Mouse (Mus musculus): Measurements from ENCODE around the gene Rragd.
"Not testable (repeated sequence)": the region's sequence is repeated elsewhere in the genome, so short reads cannot be mapped to it uniquely, and the experiment has no call there.

Gene Rragd

GRCm38 (mm10) chr4:32984801-32985675 is 2.2 kb downstream of the Rragd start:
- DNase-seq (ENCODE audit: inconsistent age in 2 of 2, low spot score in 1 of 2): no peak

DNA sequence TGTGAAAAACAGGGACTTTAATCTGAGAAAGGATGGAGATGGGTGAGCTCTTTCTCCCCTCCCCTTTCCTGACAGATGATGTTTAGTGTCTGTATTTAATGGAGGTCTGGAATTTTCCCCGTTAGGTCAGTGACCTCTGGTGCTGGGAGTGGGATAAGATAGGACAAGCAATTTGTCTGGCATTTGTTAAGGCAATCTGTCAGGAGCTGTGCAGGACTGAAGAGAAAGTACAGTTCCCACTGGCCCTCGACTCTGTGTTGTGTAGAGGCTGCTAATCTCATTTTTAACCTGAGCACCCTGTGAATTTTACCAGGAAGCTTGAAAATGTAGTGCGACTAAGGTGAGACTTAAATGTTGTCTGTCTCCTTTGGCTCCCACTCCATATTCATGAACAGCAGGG is 2.8 kb downstream of the Rragd start:
- DNase-seq (ENCODE audit: inconsistent age in 2 of 2, low spot score in 1 of 2): no peak

DNA sequence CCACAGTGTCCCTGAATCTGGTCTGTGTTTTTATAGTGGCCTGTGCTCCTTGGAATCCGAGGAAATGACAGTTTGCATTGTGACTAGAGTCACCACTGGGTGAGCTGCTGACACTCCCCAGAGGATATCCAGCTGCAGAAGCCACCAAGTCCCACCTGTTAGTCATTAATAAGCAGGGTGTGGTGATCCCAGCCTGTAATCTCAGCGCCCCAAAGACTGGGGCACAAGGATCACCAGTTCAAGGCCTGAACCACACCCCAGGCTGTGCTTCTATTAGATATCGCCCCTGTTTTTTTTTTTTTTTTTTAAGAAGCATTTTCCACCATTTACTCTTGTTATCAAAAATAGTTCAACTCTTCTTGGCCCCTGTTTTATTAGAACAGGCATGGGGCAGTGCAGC is 4.2 kb downstream of the Rragd start:
- DNase-seq (ENCODE audit: inconsistent age in 2 of 2, low spot score in 1 of 2): no peak

GRCm38 (mm10) chr4:32989346-32989745 is 6.5 kb downstream of the Rragd start:
- DNase-seq (ENCODE audit: inconsistent age in 2 of 2, low spot score in 1 of 2): no peak

GRCm38 (mm10) chr4:32994168-32994567 is 11.3 kb downstream of the Rragd start:
- no peak for DNase-seq (ENCODE audit: inconsistent age in 2 of 2, low spot score in 1 of 2)

- DNase-seq (ENCODE audit: inconsistent age in 2 of 2, low spot score in 1 of 2): no peak
Measured at GRCm38 (mm10) chr4:32996083-32996482, 13.2 kb downstream of the Rragd start.

GRCm38 (mm10) chr4:32997571-32997970 is 14.7 kb downstream of the Rragd start:
- no peak for DNase-seq (ENCODE audit: inconsistent age in 2 of 2, low spot score in 1 of 2)

GRCm38 (mm10) chr4:32998996-32999395 is 16.2 kb downstream of the Rragd start:
- DNase-seq (ENCODE audit: inconsistent age in 2 of 2, low spot score in 1 of 2): no peak

DNA sequence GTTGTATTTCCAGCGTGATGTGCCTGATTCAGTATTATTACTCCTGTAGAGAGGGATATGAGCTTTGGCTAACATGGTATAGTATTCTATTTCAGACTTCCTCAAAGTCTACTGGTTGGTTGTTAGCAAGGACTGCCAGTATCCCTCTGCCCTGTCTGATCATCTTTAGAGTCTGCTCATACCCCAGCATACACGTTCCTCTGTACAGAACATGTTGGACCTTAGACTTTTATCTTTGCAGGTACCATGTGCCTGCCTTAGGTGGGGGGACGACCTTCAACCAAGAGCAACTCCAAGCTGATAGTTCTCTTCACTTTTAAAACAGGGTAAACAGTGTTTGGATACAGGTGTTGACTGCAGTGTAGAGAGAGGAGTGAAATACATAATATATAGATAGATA is 19.2 kb downstream of the Rragd start:
- DNase-seq (ENCODE audit: inconsistent age in 2 of 2, low spot score in 1 of 2): no peak

DNA sequence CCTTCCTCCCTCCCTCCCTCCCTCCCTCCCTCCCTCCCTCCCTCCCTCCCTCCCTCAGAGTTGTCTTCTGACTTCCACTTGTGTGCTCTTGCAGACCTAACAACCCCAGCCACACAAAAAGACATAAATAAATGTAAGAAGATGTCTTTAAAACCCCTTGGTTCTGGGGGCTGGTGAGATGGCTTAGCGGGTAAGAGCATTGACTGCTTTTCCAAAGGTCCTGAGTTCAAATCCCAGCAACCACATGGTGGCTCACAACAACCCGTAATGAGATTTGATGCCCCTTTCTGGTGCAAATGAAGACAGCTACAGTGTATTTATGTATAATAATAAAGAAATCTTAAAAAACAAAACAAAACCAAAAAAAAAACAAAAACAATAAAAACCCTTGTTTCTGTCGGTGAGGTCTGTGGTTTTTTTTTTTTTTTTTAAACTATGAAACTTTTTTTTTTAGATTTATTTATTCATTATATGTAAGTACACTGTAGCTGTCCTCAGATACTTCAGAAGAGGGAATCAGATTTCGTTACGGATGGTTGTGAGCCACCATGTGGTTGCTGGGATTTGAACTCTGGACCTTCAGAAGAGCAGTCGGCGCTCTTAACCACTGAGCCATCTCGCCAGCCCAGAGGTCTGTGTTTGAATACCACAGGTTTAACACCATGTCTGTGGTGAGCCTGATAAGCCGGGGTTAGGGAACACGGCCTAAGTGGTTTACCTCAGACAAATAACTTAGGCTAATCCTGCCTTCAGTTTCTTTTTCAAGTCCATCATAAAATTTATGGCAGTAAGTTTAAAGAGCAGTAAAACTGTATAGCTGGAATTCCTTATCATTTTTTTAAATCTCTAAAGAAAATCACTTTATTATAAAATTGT is 23.0 kb downstream of the Rragd start:
- not testable (repeated sequence) for DNase-seq (ENCODE audit: inconsistent age in 2 of 2, low spot score in 1 of 2)

GRCm38 (mm10) chr4:33006844-33007243 is 24.0 kb downstream of the Rragd start:
- DNase-seq (ENCODE audit: inconsistent age in 2 of 2, low spot score in 1 of 2): no peak

DNA sequence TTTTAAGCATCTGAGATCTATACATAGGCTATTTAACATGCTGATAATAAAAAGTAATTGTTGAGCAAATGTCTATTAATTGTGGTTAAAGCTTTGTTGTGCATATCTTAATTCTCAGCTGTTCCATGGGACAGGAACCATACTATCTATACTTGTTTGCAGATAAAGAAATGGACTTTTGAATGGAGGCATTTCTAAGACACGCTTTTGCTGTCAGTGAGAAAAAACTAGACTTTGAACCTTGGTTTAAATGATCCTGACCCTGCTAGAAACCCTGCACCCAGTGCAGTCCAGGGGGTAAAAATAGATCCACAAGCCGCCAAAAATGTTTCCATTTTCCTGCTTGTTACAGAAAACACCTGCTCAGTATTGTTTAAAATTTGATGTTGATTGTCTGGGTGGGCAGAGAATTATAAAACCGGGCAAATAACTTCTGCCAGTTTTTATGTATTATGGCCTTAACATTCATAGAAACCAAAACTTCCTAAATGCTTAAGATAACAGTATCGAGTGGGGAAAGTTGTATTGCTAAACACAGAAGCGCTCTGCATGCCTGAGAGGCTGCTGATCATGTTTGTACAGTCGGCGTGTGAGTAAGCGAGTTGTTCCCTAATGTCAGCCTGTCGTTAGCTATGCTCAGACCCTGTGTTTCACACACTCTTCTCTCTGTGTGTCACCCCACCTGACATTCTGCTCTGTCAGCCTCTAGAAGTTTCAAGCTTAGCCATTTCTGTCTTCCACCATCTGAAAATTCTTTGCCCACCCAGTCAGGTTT is 24.8 kb downstream of the Rragd start:
- DNase-seq (ENCODE audit: inconsistent age in 2 of 2, low spot score in 1 of 2): no peak

DNA sequence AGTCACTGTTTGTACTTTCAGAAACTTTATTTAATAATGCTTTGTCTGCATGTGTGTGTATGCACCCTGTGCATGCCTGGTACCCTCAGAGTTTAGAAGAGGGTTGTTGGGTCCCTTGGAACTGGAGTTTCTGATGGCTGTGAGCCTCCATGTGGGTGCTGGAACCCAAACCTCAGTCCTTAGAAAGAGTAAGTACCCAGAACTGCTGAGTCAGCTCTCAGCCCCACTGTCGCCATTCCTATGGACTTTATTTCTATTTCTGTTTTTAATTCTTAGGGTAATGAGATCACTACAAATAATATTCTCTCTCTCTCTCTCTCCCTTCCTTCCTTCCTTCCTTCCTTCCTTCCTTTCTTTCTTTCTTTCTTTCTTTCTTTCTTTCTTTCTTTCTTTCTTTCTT is 27.2 kb downstream of the Rragd start:
- no peak for DNase-seq (ENCODE audit: inconsistent age in 2 of 2, low spot score in 1 of 2)

- DNase-seq (ENCODE audit: inconsistent age in 2 of 2, low spot score in 1 of 2): no peak
Measured at GRCm38 (mm10) chr4:33012484-33012883, 29.6 kb downstream of the Rragd start.

- DNase-seq (ENCODE audit: inconsistent age in 2 of 2, low spot score in 1 of 2): peak; percentile 81 to 95
Measured at GRCm38 (mm10) chr4:33018361-33018999, 35.6 kb downstream of the Rragd start.

DNA sequence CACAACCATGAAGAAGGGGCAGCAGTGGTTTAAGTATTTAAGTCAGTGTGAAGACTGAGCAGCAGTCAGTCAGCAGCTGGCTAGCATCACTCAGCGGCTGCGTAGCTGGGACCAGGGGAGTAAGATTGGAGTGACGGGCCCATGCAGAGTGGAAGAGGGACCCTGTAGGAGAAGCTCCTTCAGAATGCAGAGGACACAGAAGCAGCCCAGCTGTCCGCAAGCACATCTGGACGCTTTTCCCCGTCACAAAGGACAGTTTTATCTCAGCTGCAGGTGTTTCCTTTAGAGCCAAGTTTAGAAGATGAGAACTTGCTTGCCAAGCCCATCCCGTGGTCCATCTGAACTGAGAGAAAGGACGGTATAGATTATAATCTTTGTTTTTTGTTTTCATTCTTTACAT is 41.6 kb downstream of the Rragd start:
- no peak for DNase-seq (ENCODE audit: inconsistent age in 2 of 2, low spot score in 1 of 2)

GRCm38 (mm10) chr4:33029104-33029503 is 46.3 kb downstream of the Rragd start:
- DNase-seq (ENCODE audit: inconsistent age in 2 of 2, low spot score in 1 of 2): no peak

DNA sequence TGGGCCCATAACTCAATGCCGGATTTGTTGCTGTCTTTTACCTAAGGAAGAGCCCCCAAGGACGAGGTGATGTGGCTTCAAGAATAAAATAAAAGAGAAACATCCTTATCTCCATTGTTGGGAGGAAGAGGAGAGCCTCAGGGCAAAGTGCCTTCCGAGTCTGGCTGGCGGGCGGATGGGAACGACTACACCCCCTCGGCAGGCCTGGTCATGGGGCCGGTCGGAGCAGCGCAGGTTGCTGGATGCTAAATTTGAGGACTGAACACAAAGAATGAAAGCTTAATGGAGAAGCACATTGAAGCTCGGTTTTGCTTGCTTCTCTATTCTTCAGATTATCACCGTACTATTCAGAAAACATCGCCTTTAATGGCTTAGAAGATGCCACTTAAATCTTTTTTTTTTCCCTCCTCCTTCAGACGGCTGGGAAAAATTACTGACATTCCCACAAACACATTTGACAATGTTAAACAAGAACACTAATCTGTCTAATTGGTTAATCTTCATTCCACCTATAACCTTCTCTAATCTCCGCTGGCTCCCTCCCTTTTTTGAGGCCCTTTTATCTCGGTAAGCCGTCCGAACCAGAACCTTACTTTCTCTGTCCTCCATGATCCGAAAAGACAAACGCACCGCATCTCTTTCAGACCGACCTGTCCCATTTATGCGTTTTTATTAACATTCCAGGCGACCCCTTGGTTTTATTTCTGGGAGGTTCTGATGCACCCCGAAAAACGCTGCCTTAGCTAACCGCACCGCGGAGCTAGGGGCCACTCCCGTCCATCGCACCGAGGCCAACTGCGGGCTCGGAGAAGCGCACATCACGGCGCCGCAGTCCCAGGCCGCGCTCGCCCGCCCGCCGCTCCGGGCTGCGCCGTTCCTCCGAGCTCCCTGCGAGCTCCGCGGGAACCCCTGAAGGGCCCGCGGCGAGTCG is 47.7 kb downstream of the Rragd start:
- peak; percentile 21 to 88 for DNase-seq (ENCODE audit: inconsistent age in 2 of 2, low spot score in 1 of 2)

DNA sequence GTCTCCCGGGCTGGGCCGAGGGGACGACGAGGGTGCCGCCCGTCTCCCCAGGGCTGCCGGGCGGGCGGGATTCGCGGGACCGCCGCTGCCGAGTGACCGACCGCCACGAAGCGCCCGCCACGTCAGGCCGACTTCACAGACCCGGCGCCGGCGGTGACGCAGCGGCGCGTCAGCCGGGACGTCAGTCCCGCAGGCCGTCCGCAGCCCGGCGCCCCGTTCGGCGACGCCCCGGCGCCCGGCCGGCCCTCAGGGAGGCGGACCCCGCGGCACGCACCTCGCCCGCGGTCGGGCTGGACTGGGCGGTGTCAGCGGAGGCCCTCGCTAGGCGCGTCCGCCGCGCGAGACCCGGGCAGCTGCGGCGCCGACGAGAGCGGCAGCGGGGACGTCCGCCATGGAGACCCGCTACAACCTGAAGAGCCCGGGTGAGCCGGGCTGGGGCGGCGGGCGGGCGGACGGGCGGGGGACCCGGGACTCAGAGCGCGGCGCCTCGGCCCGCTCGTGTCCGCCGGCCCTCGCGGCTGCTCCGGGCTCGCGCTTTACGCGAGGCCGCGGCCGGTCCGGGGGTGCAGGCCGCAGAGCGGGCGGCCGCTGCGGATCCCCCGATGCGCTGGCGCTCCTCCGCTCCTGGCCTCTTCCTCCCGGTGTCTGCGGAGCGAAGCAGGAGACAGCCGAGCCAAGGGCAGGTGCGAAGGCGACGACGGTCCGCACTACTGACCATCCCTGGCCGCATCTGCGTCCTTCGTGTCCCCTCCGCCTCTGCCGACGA is 48.5 kb downstream of the Rragd start, which contains the start of gene Ube2j1:
Gene Ube2j1 (plus strand): TSS at position 222 of the 766 bp plus-strand sequence.
- peak; percentile 95 to 97 for DNase-seq (ENCODE audit: inconsistent age in 2 of 2, low spot score in 1 of 2)

Data from adrenal gland, adult (tissue).